ENCODE assay signal across 27 mouse cellular contexts in the genomic region with DNA sequence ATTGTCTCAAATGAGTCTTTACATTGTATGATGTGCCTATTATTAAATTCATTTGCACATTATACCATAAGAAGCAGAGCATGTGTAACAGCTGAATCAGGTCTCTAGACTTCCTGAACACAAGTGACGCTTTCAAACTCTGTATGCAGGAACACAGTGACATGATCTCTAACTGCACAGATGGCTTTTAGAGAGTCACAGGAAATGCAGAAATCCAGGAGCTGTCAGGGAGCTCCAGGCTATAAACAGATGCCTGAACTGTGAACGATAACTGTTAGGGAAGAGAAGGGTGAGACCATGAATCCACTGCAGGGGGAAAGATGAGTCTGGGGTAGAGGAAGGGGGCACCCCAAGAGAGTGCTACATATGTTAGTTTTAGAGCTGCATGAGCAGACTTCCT.
A peak's percentile ranks its signal among the peaks of the same experiment; 100 is the strongest.
DNase-seq lines count a peak whose midpoint lies in the region; ATAC-seq lines count a peak whose summit lies in the region.
"Had no signal": no experiment of that assay in that cellular context is flagged by ENCODE, and none has a peak within 500 bp of the region (broad histone marks: within the 10 kb centered on the region; RNA-seq: fewer than 3 reads in every experiment).

No protein-coding gene starts in this region.

- no peak overlapping the region for H3K4me2 ChIP-seq in forebrain, embryonic 14.5 days (ENCODE audit: low read length)
- no peak overlapping the region for H3K4me2 ChIP-seq in forebrain, embryonic 16.5 days (ENCODE audit: low read length)
- H3K4me2 ChIP-seq in midbrain, embryonic 16.5 days (ENCODE audit: low read length) = no peak overlapping the region
- H3K4me2 ChIP-seq: embryonic facial prominence, embryonic 13.5 days; heart, embryonic 11.5 days; hindbrain, embryonic 13.5 days; intestine, embryonic 15.5 days had no signal

- DNase-seq in forebrain, embryonic 14.5 days (ENCODE audit: low spot score) = peak; percentile 31
- no peak for DNase-seq in frontal cortex, adult 2 months (ENCODE audit: extremely low spot score in 1 of 2, low spot score in 1 of 2)
- peak; percentile 16 for DNase-seq in right cerebral cortex, adult 18-20 months
- no peak for DNase-seq in right cerebral cortex, postnatal 36 days (ENCODE audit: low spot score in 2 of 2)
- DNase-seq: adrenal gland, adult 8-10 months; adrenal gland, postnatal 25 days; cerebellum, adult 11 months; cerebellum, adult 2 months; cerebellum, adult 9-11 months; cerebellum, postnatal 25 days; embryo, embryonic 11 days; gastrocnemius, adult 2 months; gastrocnemius, postnatal 14 days; heart, adult 11 months; heart, postnatal 36 days had no signal

- H3K27ac ChIP-seq in forebrain, embryonic 14.5 days (ENCODE audit: low read depth, low read length) = no peak overlapping the region
- no peak overlapping the region for H3K27ac ChIP-seq in forebrain, embryonic 16.5 days (ENCODE audit: low read length)
- no peak overlapping the region for H3K27ac ChIP-seq in midbrain, embryonic 16.5 days (ENCODE audit: low read length)
- H3K27ac ChIP-seq: embryonic facial prominence, embryonic 10.5 days; embryonic facial prominence, embryonic 13.5 days; gastrocnemius, adult 2 months; hindbrain, embryonic 10.5 days; hindbrain, embryonic 13.5 days; intestine, embryonic 15.5 days had no signal

- WGBS in forebrain, embryonic 14.5 days = 69% methylated on average over 2 of the region's 2 CpGs
- WGBS in forebrain, embryonic 16.5 days = 67% methylated on average over 2 of the region's 2 CpGs
- WGBS in midbrain, embryonic 16.5 days = 89% methylated on average over 2 of the region's 2 CpGs

- no peaks in the 10 kb centered on the region for H3K27me3 ChIP-seq in forebrain, embryonic 14.5 days (replicated peaks; ENCODE audit: control insufficient read depth, insufficient read depth, low read length)
- H3K27me3 ChIP-seq in forebrain, embryonic 16.5 days (replicated peaks; ENCODE audit: control insufficient read depth, insufficient read depth, low read length) = no peaks in the 10 kb centered on the region
- no peaks in the 10 kb centered on the region for H3K27me3 ChIP-seq in midbrain, embryonic 16.5 days (ENCODE audit: control insufficient read depth, insufficient read depth, low read depth, low read length)
- H3K27me3 ChIP-seq: embryonic facial prominence, embryonic 13.5 days; hindbrain, embryonic 13.5 days; intestine, embryonic 15.5 days had no signal

- H3K9me3 ChIP-seq in forebrain, embryonic 14.5 days (replicated peaks; ENCODE audit: control insufficient read depth, low read length) = no peaks in the 10 kb centered on the region
- H3K9me3 ChIP-seq in forebrain, embryonic 16.5 days (ENCODE audit: control insufficient read depth, low read length) = no peaks in the 10 kb centered on the region
- H3K9me3 ChIP-seq in midbrain, embryonic 16.5 days (replicated peaks; ENCODE audit: control insufficient read depth, low read length, poor library complexity, severe bottlenecking) = no peaks in the 10 kb centered on the region
- H3K9me3 ChIP-seq: embryonic facial prominence, embryonic 10.5 days; embryonic facial prominence, embryonic 13.5 days; hindbrain, embryonic 10.5 days; hindbrain, embryonic 13.5 days; intestine, embryonic 15.5 days had no signal

- H3K36me3 ChIP-seq in forebrain, embryonic 14.5 days (ENCODE audit: control insufficient read depth, insufficient read depth, low read length) = no peaks in the 10 kb centered on the region
- H3K36me3 ChIP-seq in forebrain, embryonic 16.5 days (ENCODE audit: control insufficient read depth, insufficient read depth) = no peaks in the 10 kb centered on the region
- no peaks in the 10 kb centered on the region for H3K36me3 ChIP-seq in midbrain, embryonic 16.5 days (ENCODE audit: control insufficient read depth, insufficient read depth, low read length)
- H3K36me3 ChIP-seq: embryonic facial prominence, embryonic 10.5 days; embryonic facial prominence, embryonic 13.5 days; hindbrain, embryonic 10.5 days; hindbrain, embryonic 13.5 days; intestine, embryonic 15.5 days had no signal

- no peaks in the 10 kb centered on the region for H3K4me1 ChIP-seq in forebrain, embryonic 14.5 days (ENCODE audit: control insufficient read depth, insufficient read depth, low read length)
- H3K4me1 ChIP-seq in forebrain, embryonic 16.5 days (replicated peaks; ENCODE audit: control insufficient read depth, insufficient read depth, low read length) = no peaks in the 10 kb centered on the region
- no peaks in the 10 kb centered on the region for H3K4me1 ChIP-seq in midbrain, embryonic 16.5 days (ENCODE audit: control insufficient read depth, insufficient read depth, low read length)
- H3K4me1 ChIP-seq: embryonic facial prominence, embryonic 10.5 days; embryonic facial prominence, embryonic 13.5 days; hindbrain, embryonic 10.5 days; hindbrain, embryonic 13.5 days; intestine, embryonic 15.5 days had no signal

- no peak overlapping the region for H3K9ac ChIP-seq in forebrain, embryonic 14.5 days (ENCODE audit: low read length)
- H3K9ac ChIP-seq in forebrain, embryonic 16.5 days (replicated peaks; ENCODE audit: low read depth, low read length) = no peak overlapping the region
- no peak overlapping the region for H3K9ac ChIP-seq in midbrain, embryonic 16.5 days (ENCODE audit: low read depth, low read length)
- H3K9ac ChIP-seq: embryonic facial prominence, embryonic 13.5 days; hindbrain, embryonic 13.5 days; intestine, embryonic 15.5 days had no signal

- no peak overlapping the region for H3K4me3 ChIP-seq in forebrain, embryonic 14.5 days (ENCODE audit: low read depth, low read length)
- H3K4me3 ChIP-seq in forebrain, embryonic 16.5 days (replicated peaks; ENCODE audit: low read length) = no peak overlapping the region
- no peak overlapping the region for H3K4me3 ChIP-seq in midbrain, embryonic 16.5 days (ENCODE audit: low read depth, low read length)
- H3K4me3 ChIP-seq: embryonic facial prominence, embryonic 10.5 days; embryonic facial prominence, embryonic 13.5 days; erythroblast, embryonic 14.5 days; gastrocnemius, adult 2 months; hindbrain, embryonic 10.5 days; hindbrain, embryonic 13.5 days; intestine, embryonic 15.5 days had no signal

- no peak; the same call in 1 of the 2 replicates for ATAC-seq in forebrain, embryonic 14.5 days
- ATAC-seq in forebrain, embryonic 16.5 days = no peak
- ATAC-seq in frontal cortex, adult (ENCODE audit: low TSS enrichment) = peak; percentile 80
- no peak for ATAC-seq in midbrain, embryonic 16.5 days
- ATAC-seq: activated CD4-positive, CD25-positive, alpha-beta regulatory T cell, adult 4 months; hindbrain, embryonic 16.5 days; intestine, embryonic 15.5 days had no signal

Comparison
In these comparisons a context has a peak if more than half of its experiments do, and no peak if none do; other contexts are left out.
1. DNase-seq: peak in forebrain, embryonic 14.5 days (single experiment) and right cerebral cortex, adult 18-20 months (single experiment); none in frontal cortex, adult 2 months (0 of 2) and right cerebral cortex, postnatal 36 days (0 of 2).